Mouse (Mus musculus): ENCODE data around the gene Gpr39.
"Not testable (repeated sequence)": the region's sequence is repeated elsewhere in the genome, so short reads cannot be mapped to it uniquely, and the experiment has no call there.

DNA sequence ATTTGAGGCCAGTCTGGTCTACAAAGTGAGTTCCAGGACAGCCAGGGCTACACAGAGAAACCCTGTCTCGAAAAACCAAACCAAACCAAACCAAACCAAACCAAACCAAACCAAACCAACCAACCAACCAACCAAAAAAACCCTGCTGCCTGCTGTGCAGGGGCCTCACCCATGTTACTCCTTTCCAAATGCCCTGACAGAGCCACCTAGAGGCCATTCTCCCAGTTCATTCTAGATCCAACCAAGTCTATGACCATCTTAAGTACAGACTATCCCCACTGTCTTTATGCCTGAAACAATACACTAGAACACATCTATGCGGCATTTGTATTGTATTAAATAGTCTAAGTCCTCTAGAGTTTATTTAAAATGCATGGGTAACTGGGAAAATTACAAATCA, 30.0 kb upstream of the Gpr39 start:
- TF ChIP-seq POLR2A (IDR thresholded peaks at IDR 0.05; ENCODE audit: insufficient read depth, low read depth, low read length); CTCF (IDR thresholded peaks at IDR 0.05); EP300 (IDR thresholded peaks at IDR 0.05; ENCODE audit: insufficient read depth, low read depth, low read length): not testable (repeated sequence)

All from heart, adult 2 months (tissue).